Mouse (Mus musculus) cerebellum, adult 9-11 months (tissue): ENCODE measurements around the gene Atp2c2.

Experiments used
- DNase-seq: peaks from one replicate; pipeline ENCODE4 v3.0.0; 2022

Atp2c2 gene

GRCm38 (mm10) chr8:119743291-119744026 lies 43.6 kb downstream of the Atp2c2 start:
- no peak for DNase-seq

GRCm38 (mm10) chr8:119744604-119745003 lies 44.8 kb downstream of the Atp2c2 start:
- no peak for DNase-seq

- no peak for DNase-seq
These were observed 55.7 kb downstream of the Atp2c2 start for GRCm38 (mm10) chr8:119755238-119756146.

GRCm38 (mm10) chr8:119756147-119756461 lies 56.3 kb downstream of the Atp2c2 start:
- no peak for DNase-seq

- DNase-seq: no peak
These were observed 56.7 kb downstream of the Atp2c2 start for GRCm38 (mm10) chr8:119756538-119756937.

- no peak for DNase-seq
These were observed 61.9 kb downstream of the Atp2c2 start for GRCm38 (mm10) chr8:119761692-119762091.

- no peak for DNase-seq
These were observed 62.7 kb downstream of the Atp2c2 start for GRCm38 (mm10) chr8:119762226-119763220.

GRCm38 (mm10) chr8:119765311-119765710 lies 65.5 kb downstream of the Atp2c2 start:
- no peak for DNase-seq

GRCm38 (mm10) chr8:119765761-119766444 lies 66.1 kb downstream of the Atp2c2 start:
- no peak for DNase-seq

GRCm38 (mm10) chr8:119776668-119777245 lies 76.9 kb downstream of the Atp2c2 start:
- peak; percentile 47 for DNase-seq

- DNase-seq: peak; percentile 77
These were observed 78.0 kb downstream of the Atp2c2 start for GRCm38 (mm10) chr8:119777765-119778164.

- DNase-seq: peak; percentile 99
These were observed 78.5 kb downstream of the Atp2c2 start, which contains the start of gene Tldc1 for GRCm38 (mm10) chr8:119778263-119778662. TSS of gene Tldc1 (minus strand) at chr8:119778416.

GRCm38 (mm10) chr8:119779013-119779737 lies 79.4 kb downstream of the Atp2c2 start:
- peak; percentile 85 for DNase-seq

GRCm38 (mm10) chr8:119780402-119781049 lies 80.7 kb downstream of the Atp2c2 start:
- peak; percentile 47 for DNase-seq

- peak; percentile 69 for DNase-seq
These were observed 81.5 kb downstream of the Atp2c2 start for GRCm38 (mm10) chr8:119781086-119781840.

GRCm38 (mm10) chr8:119782715-119783114 lies 82.9 kb downstream of the Atp2c2 start:
- DNase-seq: peak; percentile 83

- no peak for DNase-seq
These were observed 83.8 kb downstream of the Atp2c2 start for GRCm38 (mm10) chr8:119783579-119783978.

- DNase-seq: no peak
These were observed 84.3 kb downstream of the Atp2c2 start for GRCm38 (mm10) chr8:119784141-119784574.

GRCm38 (mm10) chr8:119784676-119785075 lies 84.9 kb downstream of the Atp2c2 start:
- peak; percentile 22 for DNase-seq
